Mouse (Mus musculus): ENCODE data around the gene Gm47995.

GRCm38 (mm10) chr1:151236141-151236930, 38.1 kb downstream of the Gm47995 start:
- TF ChIP-seq EP300 (IDR thresholded peaks at IDR 0.05; ENCODE audit: low read depth) = no peak
- no peak for TF ChIP-seq CTCF (IDR thresholded peaks at IDR 0.05; ENCODE audit: low read depth)

Data from liver, postnatal 0 days (tissue).